Mouse (Mus musculus): Measurements from ENCODE around the gene Zfp800.

DNA sequence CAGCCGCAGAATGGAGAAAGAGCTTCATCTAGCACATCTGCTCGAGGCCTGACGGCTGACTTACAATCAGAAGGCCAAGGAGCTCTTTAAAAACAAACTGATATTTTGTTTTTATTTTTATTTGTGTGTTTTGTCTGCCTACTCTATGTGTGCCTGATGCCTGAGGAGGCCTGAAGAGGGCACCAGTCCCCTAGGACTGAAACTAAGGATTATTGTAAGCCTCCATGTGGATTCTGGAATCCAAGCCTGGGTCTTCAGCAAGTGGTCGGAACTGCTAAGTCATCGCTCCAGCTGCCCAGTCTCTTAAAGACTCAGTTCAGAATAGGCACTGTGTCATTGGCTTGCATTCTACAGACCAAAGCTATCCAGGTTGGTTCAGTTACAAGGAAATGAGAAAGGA lies 58.4 kb downstream of the Zfp800 start:
- TF ChIP-seq POLR2A (IDR thresholded peaks at IDR 0.05; ENCODE audit: low read depth, low read length) (no peak), CTCF (IDR thresholded peaks at IDR 0.05; ENCODE audit: borderline replicate concordance, insufficient read depth, low read length) (no peak)

Measured in embryonic fibroblast, embryonic 13.5 days (primary cell).